Mouse (Mus musculus): ENCODE data around the gene Gm20479. TPM values are rescaled to one million over a fixed set of nuclear protein-coding genes. Genes with fewer than 3 reads are reported as not detected.

Gene Gm20479
- polyA plus RNA-seq, 1 experiment: not detected

GRCm38 (mm10) chr7:27335011-27335720, 22.1 kb downstream of the Gm20479 start:
- Histone ChIP-seq H3K4me3 (replicated peaks; ENCODE audit: control insufficient read depth, low read depth, low read length) (no peak overlapping the region), H3K27ac (ENCODE audit: control insufficient read depth, insufficient read depth, low read depth, low read length, poor library complexity) (no peak overlapping the region), H3K4me1 (ENCODE audit: control insufficient read depth, insufficient read depth, low read length) (peaks cover under 1% of the 10 kb centered on the region; the same call in 1 of the 2 replicates)
- 56% methylated on average over 15 of the region's 15 CpGs for WGBS
- TF ChIP-seq POLR2A (IDR thresholded peaks at IDR 0.05; ENCODE audit: borderline replicate concordance, control insufficient read depth, low read depth, low read length): no peak
- no peak for TF ChIP-seq CTCF (IDR thresholded peaks at IDR 0.05; ENCODE audit: control insufficient read depth, insufficient read depth, low read length)

GRCm38 (mm10) chr7:27334405-27334911, 22.8 kb downstream of the Gm20479 start:
- Histone ChIP-seq H3K4me3 (replicated peaks; ENCODE audit: control insufficient read depth, low read depth, low read length) (no peak overlapping the region), H3K4me1 (ENCODE audit: control insufficient read depth, insufficient read depth, low read length) (peaks cover 1% of the 10 kb centered on the region; the same call in 1 of the 2 replicates), H3K27ac (ENCODE audit: control insufficient read depth, insufficient read depth, low read depth, low read length, poor library complexity) (no peak overlapping the region)
- 2% methylated on average over 32 of the region's 32 CpGs for whole genome bisulfite sequencing
- no peak for TF ChIP-seq POLR2A (IDR thresholded peaks at IDR 0.05; ENCODE audit: borderline replicate concordance, control insufficient read depth, low read depth, low read length)
- TF ChIP-seq CTCF (IDR thresholded peaks at IDR 0.05; ENCODE audit: control insufficient read depth, insufficient read depth, low read length): no peak

GRCm38 (mm10) chr7:27333316-27333941, 23.8 kb downstream of the Gm20479 start:
- H3K4me3 ChIP-seq (replicated peaks; ENCODE audit: control insufficient read depth, low read depth, low read length): no peak overlapping the region
- TF ChIP-seq POLR2A (IDR thresholded peaks at IDR 0.05; ENCODE audit: borderline replicate concordance, control insufficient read depth, low read depth, low read length): no peak
- no peak for TF ChIP-seq CTCF (IDR thresholded peaks at IDR 0.05; ENCODE audit: control insufficient read depth, insufficient read depth, low read length)
- H3K4me1 ChIP-seq (ENCODE audit: control insufficient read depth, insufficient read depth, low read length): peaks cover 1% of the 10 kb centered on the region; the same call in 1 of the 2 replicates
- 2% methylated on average over 44 of the region's 77 CpGs for WGBS
- H3K27ac ChIP-seq (ENCODE audit: control insufficient read depth, insufficient read depth, low read depth, low read length, poor library complexity): no peak overlapping the region

GRCm38 (mm10) chr7:27332353-27333199, 24.6 kb downstream of the Gm20479 start:
- H3K27ac ChIP-seq (ENCODE audit: control insufficient read depth, insufficient read depth, low read depth, low read length, poor library complexity): no peak overlapping the region
- peaks cover 1% of the 10 kb centered on the region; the same call in 1 of the 2 replicates for H3K4me1 ChIP-seq (ENCODE audit: control insufficient read depth, insufficient read depth, low read length)
- TF ChIP-seq CTCF (IDR thresholded peaks at IDR 0.05; ENCODE audit: control insufficient read depth, insufficient read depth, low read length) (peak; percentile 88), POLR2A (IDR thresholded peaks at IDR 0.05; ENCODE audit: borderline replicate concordance, control insufficient read depth, low read depth, low read length) (no peak)
- WGBS: 2% methylated on average over 39 of the region's 39 CpGs
- no peak overlapping the region for H3K4me3 ChIP-seq (replicated peaks; ENCODE audit: control insufficient read depth, low read depth, low read length)

GRCm38 (mm10) chr7:27331854-27332253, 25.4 kb downstream of the Gm20479 start:
- H3K4me1 ChIP-seq (ENCODE audit: control insufficient read depth, insufficient read depth, low read length): peaks cover 1% of the 10 kb centered on the region; the same call in 1 of the 2 replicates
- WGBS: 3% methylated on average over 8 of the region's 8 CpGs
- TF ChIP-seq POLR2A (IDR thresholded peaks at IDR 0.05; ENCODE audit: borderline replicate concordance, control insufficient read depth, low read depth, low read length) (no peak), CTCF (IDR thresholded peaks at IDR 0.05; ENCODE audit: control insufficient read depth, insufficient read depth, low read length) (no peak)
- no peak overlapping the region; the same call in 1 of the 2 replicates for H3K27ac ChIP-seq (ENCODE audit: control insufficient read depth, insufficient read depth, low read depth, low read length, poor library complexity)
- H3K4me3 ChIP-seq (replicated peaks; ENCODE audit: control insufficient read depth, low read depth, low read length): no peak overlapping the region

- no peak overlapping the region; the same call in 1 of the 2 replicates for H3K27ac ChIP-seq (ENCODE audit: control insufficient read depth, insufficient read depth, low read depth, low read length, poor library complexity)
- H3K4me3 ChIP-seq (replicated peaks; ENCODE audit: control insufficient read depth, low read depth, low read length): no peak overlapping the region
- peaks cover 1% of the 10 kb centered on the region; the same call in 1 of the 2 replicates for H3K4me1 ChIP-seq (ENCODE audit: control insufficient read depth, insufficient read depth, low read length)
- WGBS: 3% methylated on average over 8 of the region's 8 CpGs
- TF ChIP-seq CTCF (IDR thresholded peaks at IDR 0.05; ENCODE audit: control insufficient read depth, insufficient read depth, low read length) (no peak), POLR2A (IDR thresholded peaks at IDR 0.05; ENCODE audit: borderline replicate concordance, control insufficient read depth, low read depth, low read length) (no peak)
These were observed 25.7 kb downstream of the Gm20479 start for GRCm38 (mm10) chr7:27331541-27331851.

GRCm38 (mm10) chr7:27330709-27331540, 26.3 kb downstream of the Gm20479 start:
- H3K4me3 ChIP-seq (replicated peaks; ENCODE audit: control insufficient read depth, low read depth, low read length): peak overlapping the region; percentile 53
- under 1% methylated on average over 39 of the region's 39 CpGs for WGBS
- peak overlapping the region; percentile 39; the same call in 1 of the 2 replicates for H3K27ac ChIP-seq (ENCODE audit: control insufficient read depth, insufficient read depth, low read depth, low read length, poor library complexity)
- H3K4me1 ChIP-seq (ENCODE audit: control insufficient read depth, insufficient read depth, low read length): peaks cover 1% of the 10 kb centered on the region; the same call in 1 of the 2 replicates
- TF ChIP-seq CTCF (IDR thresholded peaks at IDR 0.05; ENCODE audit: control insufficient read depth, insufficient read depth, low read length) (no peak), POLR2A (IDR thresholded peaks at IDR 0.05; ENCODE audit: borderline replicate concordance, control insufficient read depth, low read depth, low read length) (no peak)
